In the genomic region with DNA sequence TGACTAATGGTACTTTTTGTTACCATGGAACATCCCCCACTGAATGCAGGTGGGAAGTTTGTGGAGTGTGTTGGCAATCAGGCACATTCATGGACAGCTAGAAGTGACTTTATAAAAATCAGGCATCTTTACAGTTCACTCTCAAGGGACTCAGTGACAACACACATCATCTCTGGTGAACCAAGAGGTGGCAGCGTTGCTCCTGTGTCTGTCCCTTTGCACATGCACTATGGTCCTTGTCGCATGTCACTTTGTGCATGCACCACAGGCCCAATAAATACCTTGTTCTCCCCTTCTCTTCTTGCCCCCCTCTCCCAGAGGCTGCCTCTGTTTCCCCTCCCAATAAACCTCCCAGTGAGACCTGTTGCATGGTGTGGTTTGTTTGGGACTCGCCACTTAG, we compare ENCODE assay signal across 11 mouse cellular contexts.
DNase-seq lines count a peak whose midpoint lies in the region; ATAC-seq lines count a peak whose summit lies in the region.
"Had no signal": no experiment of that assay in that cellular context is flagged by ENCODE, and none has a peak within 500 bp of the region (broad histone marks: within the 10 kb centered on the region; RNA-seq: fewer than 3 reads in every experiment).

No protein-coding gene starts in this region.

- WGBS in hindbrain, embryonic 11.5 days: 66% methylated on average over 3 of the region's 3 CpGs
- 64% methylated on average over 3 of the region's 3 CpGs for WGBS in hindbrain, embryonic 13.5 days
- 64% methylated on average over 3 of the region's 3 CpGs for whole genome bisulfite sequencing in midbrain, embryonic 10.5 days
- 59% methylated on average over 3 of the region's 3 CpGs for WGBS in midbrain, embryonic 16.5 days

- H3K4me1 ChIP-seq in hindbrain, embryonic 11.5 days (replicated peaks; ENCODE audit: control insufficient read depth, insufficient read depth, low read length): no peaks in the 10 kb centered on the region
- no peaks in the 10 kb centered on the region for H3K4me1 ChIP-seq in hindbrain, embryonic 13.5 days (replicated peaks)
- H3K4me1 ChIP-seq in midbrain, embryonic 10.5 days: peaks cover 32% of the 10 kb centered on the region
- H3K4me1 ChIP-seq in midbrain, embryonic 16.5 days (ENCODE audit: control insufficient read depth, insufficient read depth, low read length): 0 out of 2 replicates have a peak, but pooled peaks cover 2% of the 10 kb centered on the region

- peak; percentile 18 to 51 for DNase-seq in adrenal gland, postnatal 36 days
- no peak for DNase-seq in adrenal gland, adult 8-10 months
- DNase-seq in hindbrain, embryonic 11.5 days (ENCODE audit: low spot score): peak; percentile 39
- DNase-seq in midbrain, embryonic 10.5 days (ENCODE audit: low spot score): peak; percentile 48
- peak; percentile 16 for DNase-seq in lung, postnatal 14 days
- no peak for DNase-seq in spleen, postnatal 36 days (ENCODE audit: low spot score in 2 of 2)

- no peak overlapping the region for H3K4me3 ChIP-seq in hindbrain, embryonic 11.5 days (ENCODE audit: low read depth, low read length)
- no peak overlapping the region for H3K4me3 ChIP-seq in hindbrain, embryonic 13.5 days
- no peak overlapping the region for H3K4me3 ChIP-seq in midbrain, embryonic 10.5 days
- no peak overlapping the region for H3K4me3 ChIP-seq in midbrain, embryonic 16.5 days (ENCODE audit: low read depth, low read length)

- no peak overlapping the region for H3K27ac ChIP-seq in hindbrain, embryonic 11.5 days (ENCODE audit: low read depth, low read length)
- no peak overlapping the region for H3K27ac ChIP-seq in hindbrain, embryonic 13.5 days
- peak overlapping the region; percentile 25; the same call in 1 of the 2 replicates for H3K27ac ChIP-seq in midbrain, embryonic 10.5 days (replicated peaks)
- no peak overlapping the region for H3K27ac ChIP-seq in midbrain, embryonic 16.5 days (ENCODE audit: low read length)
- H3K27ac ChIP-seq: macrophage had no signal

- no peaks in the 10 kb centered on the region for H3K36me3 ChIP-seq in hindbrain, embryonic 11.5 days (ENCODE audit: control insufficient read depth, insufficient read depth, low read length)
- H3K36me3 ChIP-seq in hindbrain, embryonic 13.5 days: no peaks in the 10 kb centered on the region
- H3K36me3 ChIP-seq in midbrain, embryonic 10.5 days: no peaks in the 10 kb centered on the region
- H3K36me3 ChIP-seq in midbrain, embryonic 16.5 days (ENCODE audit: control insufficient read depth, insufficient read depth, low read length): no peaks in the 10 kb centered on the region

- H3K27me3 ChIP-seq in hindbrain, embryonic 11.5 days (ENCODE audit: control insufficient read depth, insufficient read depth, low read length): no peaks in the 10 kb centered on the region
- no peaks in the 10 kb centered on the region; the same call in 1 of the 2 replicates for H3K27me3 ChIP-seq in hindbrain, embryonic 13.5 days
- peaks cover 10% of the 10 kb centered on the region for H3K27me3 ChIP-seq in midbrain, embryonic 10.5 days (ENCODE audit: low read depth, poor library complexity, severe bottlenecking)
- H3K27me3 ChIP-seq in midbrain, embryonic 16.5 days (ENCODE audit: control insufficient read depth, insufficient read depth, low read depth, low read length): no peaks in the 10 kb centered on the region

- H3K4me2 ChIP-seq in hindbrain, embryonic 11.5 days (replicated peaks; ENCODE audit: low read depth, low read length): no peak overlapping the region
- no peak overlapping the region for H3K4me2 ChIP-seq in hindbrain, embryonic 13.5 days
- no peak overlapping the region for H3K4me2 ChIP-seq in midbrain, embryonic 16.5 days (ENCODE audit: low read length)

- no peak overlapping the region for H3K9ac ChIP-seq in hindbrain, embryonic 11.5 days (ENCODE audit: low read depth, low read length)
- H3K9ac ChIP-seq in hindbrain, embryonic 13.5 days: no peak overlapping the region
- H3K9ac ChIP-seq in midbrain, embryonic 16.5 days (ENCODE audit: low read depth, low read length): no peak overlapping the region

- ATAC-seq in hindbrain, embryonic 11.5 days (ENCODE audit: low FRiP score): no peak
- no peak for ATAC-seq in hindbrain, embryonic 13.5 days (ENCODE audit: low FRiP score)
- no peak for ATAC-seq in midbrain, embryonic 16.5 days
- ATAC-seq: CD4-positive, CD25-positive, alpha-beta regulatory T cell, adult 4 months; intestine, embryonic 16.5 days had no signal

- H3K9me3 ChIP-seq in hindbrain, embryonic 11.5 days (ENCODE audit: control insufficient read depth, low read length): no peaks in the 10 kb centered on the region
- no peaks in the 10 kb centered on the region for H3K9me3 ChIP-seq in hindbrain, embryonic 13.5 days
- no peaks in the 10 kb centered on the region for H3K9me3 ChIP-seq in midbrain, embryonic 10.5 days (replicated peaks)
- H3K9me3 ChIP-seq in midbrain, embryonic 16.5 days (replicated peaks; ENCODE audit: control insufficient read depth, low read length, poor library complexity, severe bottlenecking): no peaks in the 10 kb centered on the region

Comparison
In these comparisons a context has a peak if more than half of its experiments do, and no peak if none do; other contexts are left out.
1. DNase-seq: peak in adrenal gland, postnatal 36 days (2 of 2), hindbrain, embryonic 11.5 days (single experiment), midbrain, embryonic 10.5 days (single experiment) and lung, postnatal 14 days (single experiment); none in adrenal gland, adult 8-10 months (single experiment) and spleen, postnatal 36 days (0 of 2).